Mouse (Mus musculus): Measurements from ENCODE around the gene Kdelc2. TPM values are rescaled to one million over a fixed set of nuclear protein-coding genes. Genes with fewer than 3 reads are reported as not detected.
A peak's percentile ranks its signal among the peaks of the same experiment; 100 is the strongest.

Kdelc2 gene
- total RNA-seq, 2 experiments from 2014 or later = 0.94 to 1.6 TPM

- peak; percentile 40; the same call in 1 of the 2 replicates for ATAC-seq (replicated peaks; ENCODE audit: low FRiP score, low TSS enrichment, poor library complexity, severe bottlenecking)
Observed at GRCm38 (mm10) chr9:53426726-53427125, 42.9 kb downstream of the Kdelc2 start.

- no peak for ATAC-seq (replicated peaks; ENCODE audit: low FRiP score, low TSS enrichment, poor library complexity, severe bottlenecking)
Observed at GRCm38 (mm10) chr9:53427638-53428037, 43.8 kb downstream of the Kdelc2 start.

GRCm38 (mm10) chr9:53435830-53436570 is 52.2 kb downstream of the Kdelc2 start:
- ATAC-seq (replicated peaks; ENCODE audit: low FRiP score, low TSS enrichment, poor library complexity, severe bottlenecking) = no peak

- no peak for ATAC-seq (replicated peaks; ENCODE audit: low FRiP score, low TSS enrichment, poor library complexity, severe bottlenecking)
Observed at GRCm38 (mm10) chr9:53450609-53451008, 66.8 kb downstream of the Kdelc2 start.

Other genes with a start within 250 kb of the Kdelc2 start
- gene Ddx10, start 136.0 kb upstream of the Kdelc2 start, total RNA-seq (2014; fragmentation: Nextera tagmentation) = 35.9 and 49.9 TPM in 2 replicates
- gene Ddx10, start 136.0 kb upstream of the Kdelc2 start, total RNA-seq (2017) = 117 TPM in 2 replicates
- gene Exph5, start 82.4 kb upstream of the Kdelc2 start, total RNA-seq (2014; fragmentation: Nextera tagmentation) = not detected in 2 replicates
- not detected in 2 replicates for gene Exph5, start 82.4 kb upstream of the Kdelc2 start, total RNA-seq (2017)
- gene 4930550C14Rik, start 18.3 kb downstream of the Kdelc2 start, total RNA-seq (2014; fragmentation: Nextera tagmentation) = not detected in 2 replicates
- gene 4930550C14Rik, start 18.3 kb downstream of the Kdelc2 start, total RNA-seq (2017) = 0.38 and 0.84 TPM in 2 replicates
- gene Atm, start 152.7 kb downstream of the Kdelc2 start, total RNA-seq (2014; fragmentation: Nextera tagmentation) = 39.4 and 41.7 TPM in 2 replicates
- 48.3 and 66.9 TPM in 2 replicates for gene Atm, start 152.7 kb downstream of the Kdelc2 start, total RNA-seq (2017)
- 34.5 and 37.5 TPM in 2 replicates for gene Npat, start 153.0 kb downstream of the Kdelc2 start, total RNA-seq (2014; fragmentation: Nextera tagmentation)
- gene Npat, start 153.0 kb downstream of the Kdelc2 start, total RNA-seq (2017) = 32.4 and 35.7 TPM in 2 replicates
- 59.3 and 61.2 TPM in 2 replicates for gene Acat1, start 226.4 kb downstream of the Kdelc2 start, total RNA-seq (2014; fragmentation: Nextera tagmentation)
- gene Acat1, start 226.4 kb downstream of the Kdelc2 start, total RNA-seq (2017) = 51.1 and 62.7 TPM in 2 replicates